In genomic region chr9:57600620-57601352, GRCm38 (mm10) we compare ENCODE assay signal across 8 mouse cellular contexts. TPM values are rescaled to one million over a fixed set of nuclear protein-coding genes. Genes with fewer than 3 reads are reported as not detected.
DNase-seq lines count a peak whose midpoint lies in the region; ATAC-seq lines count a peak whose summit lies in the region.

No protein-coding gene starts in this region.

- no peaks in the 10 kb centered on the region for H3K36me3 ChIP-seq in midbrain, embryonic 13.5 days
- no peaks in the 10 kb centered on the region; the same call in 1 of the 2 replicates for H3K36me3 ChIP-seq in midbrain, embryonic 15.5 days (replicated peaks)
- no peaks in the 10 kb centered on the region for H3K36me3 ChIP-seq in stomach, embryonic 16.5 days (ENCODE audit: control insufficient read depth, insufficient read depth, low read length)

- H3K4me2 ChIP-seq in midbrain, embryonic 13.5 days (replicated peaks) = no peak overlapping the region
- H3K4me2 ChIP-seq in midbrain, embryonic 15.5 days = no peak overlapping the region
- no peak overlapping the region for H3K4me2 ChIP-seq in stomach, embryonic 16.5 days (ENCODE audit: low read depth, low read length)

- peak; percentile 57 to 66 for DNase-seq in cerebellum, postnatal 10 days
- no peak for DNase-seq in cerebellum, adult 11-12 months
- DNase-seq in kidney, postnatal 36 days = peak; percentile 29 to 63
- DNase-seq in spleen, postnatal 4 days (ENCODE audit: low spot score in 2 of 2) = no peak
- DNase-seq in right cerebral cortex, postnatal 36 days (ENCODE audit: low spot score in 2 of 2) = no peak

- peaks cover 20% of the 10 kb centered on the region for H3K27me3 ChIP-seq in midbrain, embryonic 13.5 days
- no peaks in the 10 kb centered on the region; the same call in 1 of the 2 replicates for H3K27me3 ChIP-seq in midbrain, embryonic 15.5 days (replicated peaks)
- H3K27me3 ChIP-seq in stomach, embryonic 16.5 days (ENCODE audit: control insufficient read depth, insufficient read depth, low read length) = no peaks in the 10 kb centered on the region

- H3K27ac ChIP-seq in midbrain, embryonic 13.5 days = no peak overlapping the region
- no peak overlapping the region for H3K27ac ChIP-seq in midbrain, embryonic 15.5 days
- H3K27ac ChIP-seq in stomach, embryonic 16.5 days (ENCODE audit: low read length) = no peak overlapping the region

- 0 out of 2 replicates have a peak, but pooled peaks have one; percentile 27 for ATAC-seq in midbrain, embryonic 13.5 days
- ATAC-seq in midbrain, embryonic 15.5 days (replicated peaks) = no peak
- ATAC-seq in stomach, embryonic 16.5 days (ENCODE audit: insufficient read depth, low FRiP score) = peak; percentile 44

- no peak overlapping the region for H3K4me3 ChIP-seq in midbrain, embryonic 13.5 days (replicated peaks)
- no peak overlapping the region for H3K4me3 ChIP-seq in midbrain, embryonic 15.5 days
- H3K4me3 ChIP-seq in stomach, embryonic 16.5 days (replicated peaks; ENCODE audit: low read length) = no peak overlapping the region

- H3K4me1 ChIP-seq in midbrain, embryonic 13.5 days (replicated peaks) = peaks cover 49% of the 10 kb centered on the region
- H3K4me1 ChIP-seq in midbrain, embryonic 15.5 days = peaks cover 23% of the 10 kb centered on the region
- peaks cover 5% of the 10 kb centered on the region; the same call in 1 of the 2 replicates for H3K4me1 ChIP-seq in stomach, embryonic 16.5 days (ENCODE audit: control insufficient read depth, insufficient read depth, low read length)

- no peaks in the 10 kb centered on the region for H3K9me3 ChIP-seq in midbrain, embryonic 13.5 days
- no peaks in the 10 kb centered on the region for H3K9me3 ChIP-seq in midbrain, embryonic 15.5 days
- no peaks in the 10 kb centered on the region for H3K9me3 ChIP-seq in stomach, embryonic 16.5 days (replicated peaks; ENCODE audit: control insufficient read depth, low read length)

- WGBS in midbrain, embryonic 13.5 days = 10% methylated on average over 3 of the region's 3 CpGs
- 10% methylated on average over 3 of the region's 3 CpGs for WGBS in midbrain, embryonic 15.5 days
- WGBS in stomach, embryonic 16.5 days = 5% methylated on average over 3 of the region's 3 CpGs

- H3K9ac ChIP-seq in midbrain, embryonic 13.5 days (replicated peaks) = no peak overlapping the region
- no peak overlapping the region for H3K9ac ChIP-seq in midbrain, embryonic 15.5 days
- H3K9ac ChIP-seq in stomach, embryonic 16.5 days (ENCODE audit: low read length) = no peak overlapping the region

RNA-seq across cellular contexts. Expression of gene Cplx3, which starts 5.3 kb away (rescaled TPM):
- polyA plus RNA-seq in midbrain, embryonic 13.5 days (2015; fragmentation: Nextera tagmentation; extraction: Ambion mirVana) = 2.2 and 3.3 TPM in 2 replicates
- polyA plus RNA-seq in midbrain, embryonic 15.5 days (2015; fragmentation: Nextera tagmentation; extraction: Ambion mirVana) = 0.63 and 1.5 TPM in 2 replicates
- polyA plus RNA-seq in stomach, embryonic 16.5 days (2015; fragmentation: Nextera tagmentation; extraction: Ambion mirVana) = not detected in 2 replicates

RNA-seq across cellular contexts. Expression of gene Ulk3, which starts 11.5 kb away (rescaled TPM):
- polyA plus RNA-seq in midbrain, embryonic 13.5 days (2015; fragmentation: Nextera tagmentation; extraction: Ambion mirVana) = 23.5 and 25.1 TPM in 2 replicates
- polyA plus RNA-seq in midbrain, embryonic 15.5 days (2015; fragmentation: Nextera tagmentation; extraction: Ambion mirVana) = 35.4 and 39.0 TPM in 2 replicates
- polyA plus RNA-seq in stomach, embryonic 16.5 days (2015; fragmentation: Nextera tagmentation; extraction: Ambion mirVana) = 21.6 and 22.3 TPM in 2 replicates

RNA-seq across cellular contexts. Expression of gene Lman1l, which starts 19.8 kb away (rescaled TPM):
- polyA plus RNA-seq in midbrain, embryonic 13.5 days (2015; fragmentation: Nextera tagmentation; extraction: Ambion mirVana) = not detected in 2 replicates
- polyA plus RNA-seq in midbrain, embryonic 15.5 days (2015; fragmentation: Nextera tagmentation; extraction: Ambion mirVana) = not detected in 2 replicates
- not detected in 2 replicates for polyA plus RNA-seq in stomach, embryonic 16.5 days (2015; fragmentation: Nextera tagmentation; extraction: Ambion mirVana)

RNA-seq across cellular contexts. Expression of gene Scamp2, which starts 40.0 kb away (rescaled TPM):
- 54.2 and 57.5 TPM in 2 replicates for polyA plus RNA-seq in midbrain, embryonic 13.5 days (2015; fragmentation: Nextera tagmentation; extraction: Ambion mirVana)
- polyA plus RNA-seq in midbrain, embryonic 15.5 days (2015; fragmentation: Nextera tagmentation; extraction: Ambion mirVana) = 49.6 and 50.6 TPM in 2 replicates
- polyA plus RNA-seq in stomach, embryonic 16.5 days (2015; fragmentation: Nextera tagmentation; extraction: Ambion mirVana) = 98.7 and 105 TPM in 2 replicates

RNA-seq across cellular contexts. Expression of gene Mpi, which starts 48.2 kb away (rescaled TPM):
- polyA plus RNA-seq in midbrain, embryonic 13.5 days (2015; fragmentation: Nextera tagmentation; extraction: Ambion mirVana) = 72.2 and 79.2 TPM in 2 replicates
- polyA plus RNA-seq in midbrain, embryonic 15.5 days (2015; fragmentation: Nextera tagmentation; extraction: Ambion mirVana) = 81.2 and 82.9 TPM in 2 replicates
- 45.2 and 49.0 TPM in 2 replicates for polyA plus RNA-seq in stomach, embryonic 16.5 days (2015; fragmentation: Nextera tagmentation; extraction: Ambion mirVana)

Comparison
In these comparisons a context has a peak if more than half of its experiments do, and no peak if none do; other contexts are left out.
1. DNase-seq: peak in cerebellum, postnatal 10 days (2 of 2) and kidney, postnatal 36 days (2 of 2); none in cerebellum, adult 11-12 months (single experiment), spleen, postnatal 4 days (0 of 2) and right cerebral cortex, postnatal 36 days (0 of 2).